Mouse (Mus musculus) lung, embryonic 14.5 days (tissue): ENCODE measurements around the gene I830077J02Rik. TPM values are rescaled to one million over a fixed set of nuclear protein-coding genes. Genes with fewer than 3 reads are reported as not detected.

Source experiments
- ATAC-seq: fragments of 200-750 bp; cut with Nextera tagmentation; 2 replicates; pipeline ENCODE4 v1.8.0; 2017; ENCODE audit warnings: mild to moderate bottlenecking, moderate TSS enrichment, moderate library complexity; ENCODE audit not compliant: insufficient read depth
- DNase-seq: peaks from one replicate; pipeline ENCODE4 v3.0.0-alpha.2; 2015
- H3K27ac ChIP-seq: fragments of 300-500 bp; sonication (generic); 2 replicates; pipeline ENCODE4 v1.5.1; 2014; ENCODE audit warnings: low read depth, mild to moderate bottlenecking, moderate library complexity
- H3K27me3 ChIP-seq: fragments of 300-500 bp; sonication (generic); 2 replicates; pipeline ENCODE4 v1.6.1; 2014; ENCODE audit warnings: low read length, control low read depth; ENCODE audit not compliant: insufficient read depth
- H3K36me3 ChIP-seq: fragments of 300-500 bp; sonication (generic); 2 replicates; pipeline ENCODE4 v1.6.1; 2014; ENCODE audit warnings: control low read depth; ENCODE audit not compliant: insufficient read depth
- H3K4me1 ChIP-seq: fragments of 300-500 bp; sonication (generic); 2 replicates; pipeline ENCODE4 v1.6.1; 2014; ENCODE audit warnings: antibody characterized with exemption, control low read depth; ENCODE audit not compliant: insufficient read depth
- H3K4me2 ChIP-seq: fragments of 300-500 bp; sonication (generic); 2 replicates; pipeline ENCODE4 v1.6.1; 2014; ENCODE audit warnings: mild to moderate bottlenecking
- H3K4me3 ChIP-seq: fragments of 300-500 bp; sonication (generic); 2 replicates; pipeline ENCODE4 v1.5.1; 2014; ENCODE audit warnings: low read depth, low read length
- H3K9ac ChIP-seq: fragments of 300-500 bp; sonication (generic); 2 replicates; pipeline ENCODE4 v1.6.1; 2014
- H3K9me3 ChIP-seq: fragments of 300-500 bp; sonication (generic); 2 replicates; pipeline ENCODE4 v1.6.1; 2016; ENCODE audit warnings: low read depth, low read length, control low read depth
- CTCF ChIP-seq: IDR thresholded peaks from 2 replicates; pipeline ENCODE4 v1.5.1; 2016; ENCODE audit warnings: antibody characterized with exemption, low read depth
- WGBS: fragments of 180-500 bp; shearing (Covaris S2); extraction: QIAGEN DNeasy Blood & Tissue Kit; methylation state at CpG from one replicate; pipeline ENCODE4 v1.1.7; 2014; 5-methylcytosine and 5-hydroxymethylcytosine counted together
- polyA plus RNA-seq: library from polyadenylated mRNA; unstranded; fragments of >200 nt; fragmentation: Nextera tagmentation; extraction: Ambion mirVana; gene quantifications from 2 replicates; pipeline ENCODE4 v1.2.1, GENCODE M21; 2014

I830077J02Rik gene
- polyA plus RNA-seq = 0.75 and 0.83 TPM in 2 replicates

DNA sequence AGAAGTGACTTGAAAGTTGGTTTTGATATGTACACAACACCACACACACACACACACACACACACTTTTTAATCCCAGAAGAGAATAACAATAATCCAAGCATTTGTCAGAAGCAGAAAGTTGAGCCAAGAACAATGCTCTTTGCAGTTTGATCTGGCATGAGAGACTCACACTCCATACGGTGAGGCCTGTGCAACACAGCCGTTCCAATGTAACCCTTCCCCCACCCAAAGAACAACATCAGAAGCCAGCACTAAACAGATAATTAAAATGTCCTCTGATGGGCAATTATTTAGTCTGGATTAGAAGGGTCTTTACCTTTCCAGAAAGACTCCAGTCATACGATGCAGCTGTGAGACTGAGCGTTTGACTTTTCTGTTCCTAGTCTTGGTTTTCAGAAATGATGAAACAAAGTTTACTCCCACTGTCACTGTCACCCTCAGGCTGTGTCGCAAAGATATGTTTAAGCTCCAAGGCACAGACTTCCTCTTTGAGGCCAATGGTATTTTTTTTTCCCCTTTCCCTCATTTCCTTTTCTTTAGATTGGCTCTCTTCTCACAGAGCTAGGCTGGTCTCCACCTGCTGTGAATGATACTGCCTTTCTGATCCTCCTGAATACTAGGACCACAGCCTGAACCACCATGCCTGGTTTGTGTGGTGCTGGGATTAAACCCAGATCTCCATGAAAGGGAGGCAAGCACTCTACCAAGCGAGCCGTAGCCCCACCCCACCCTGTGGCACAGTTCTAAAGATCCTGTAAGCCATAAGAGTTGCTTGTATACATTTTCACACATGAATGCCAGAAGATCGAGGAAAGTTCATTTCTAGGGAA lies at the start of gene I830077J02Rik:
I830077J02Rik (minus strand) TSS at position 425 of the 832 bp plus-strand sequence.
- no peak within 1 kb of the TSS for H3K27ac ChIP-seq
- TF ChIP-seq CTCF = no peak
- WGBS = 57% methylated on average over 8 of the region's 8 CpGs

DNA sequence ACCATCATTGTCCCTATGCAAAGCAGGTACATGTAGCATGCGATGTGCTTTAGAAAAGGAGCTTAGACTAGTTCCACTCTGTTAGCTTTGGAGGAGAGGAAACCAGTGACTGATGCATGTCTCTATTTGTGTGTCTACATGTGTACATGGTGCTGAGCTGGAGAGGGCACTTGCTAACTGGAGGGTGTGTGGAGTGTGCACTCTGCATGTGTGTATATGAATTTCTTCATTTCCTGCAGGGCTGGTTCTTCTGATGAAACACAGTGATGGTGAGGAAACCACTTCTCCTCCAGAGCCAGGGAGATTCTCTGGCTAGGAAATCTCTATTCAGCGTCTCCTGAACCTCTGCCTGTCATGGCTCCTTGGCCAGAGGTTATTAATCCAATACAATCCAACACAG lies 41.7 kb upstream of the I830077J02Rik start:
- no peak for TF ChIP-seq CTCF
- no peak for DNase-seq

More for the DNA sequence above, at the start of gene I830077J02Rik:
- Histone ChIP-seq H3K4me3 (no peak within 1 kb of the TSS), H3K9ac (no peak within 1 kb of the TSS), H3K9me3 (no peaks in the 10 kb centered on the region), H3K4me1 (no peaks in the 10 kb centered on the region), H3K27me3 (no peaks in the 10 kb centered on the region), H3K4me2 (no peak within 1 kb of the TSS), H3K36me3 (peaks cover 3% of the 10 kb centered on the region; the same call in 1 of the 2 replicates)
- ATAC-seq (peak; percentile 21; the same call in 1 of the 2 replicates), DNase-seq (no peak)

DNA sequence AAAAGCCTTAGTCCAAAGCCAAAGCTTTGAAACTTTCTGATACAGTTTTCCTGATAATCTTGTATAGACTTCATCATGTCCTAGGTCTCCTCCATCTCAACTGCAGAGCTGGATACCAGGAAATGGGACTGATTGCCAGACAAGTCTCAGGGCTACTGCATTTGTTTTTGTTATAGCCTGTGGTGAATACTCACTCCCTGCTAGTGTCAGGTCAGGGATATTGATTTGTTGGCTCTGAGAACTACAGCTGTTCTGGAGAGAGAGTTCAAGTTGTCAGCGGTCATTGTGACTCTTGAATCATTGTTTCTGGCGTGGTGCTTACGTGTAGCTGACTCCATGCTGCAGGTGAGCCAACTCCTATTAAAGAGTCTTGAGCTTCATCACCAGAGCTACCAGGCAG lies 40.9 kb upstream of the I830077J02Rik start, which contains the start of gene Ovgp1:
Ovgp1 (plus strand) TSS at position 301 of the 400 bp plus-strand sequence.
- H3K4me2 ChIP-seq = no peak within 1 kb of the TSS
- ATAC-seq = no peak

More for the DNA sequence above, 41.7 kb upstream of the I830077J02Rik start:
- 83% methylated on average over 2 of the region's 2 CpGs for WGBS
- no peak for ATAC-seq
- 0 out of 2 replicates have a peak, but pooled peaks cover 3% of the 10 kb centered on the region for H3K36me3 ChIP-seq
- H3K9me3 ChIP-seq = no peaks in the 10 kb centered on the region
- H3K4me2 ChIP-seq = no peak overlapping the region
- H3K4me3 ChIP-seq = no peak overlapping the region
- H3K9ac ChIP-seq = no peak overlapping the region
- no peak overlapping the region for H3K27ac ChIP-seq
- no peaks in the 10 kb centered on the region for H3K27me3 ChIP-seq
- H3K4me1 ChIP-seq = no peaks in the 10 kb centered on the region

DNA sequence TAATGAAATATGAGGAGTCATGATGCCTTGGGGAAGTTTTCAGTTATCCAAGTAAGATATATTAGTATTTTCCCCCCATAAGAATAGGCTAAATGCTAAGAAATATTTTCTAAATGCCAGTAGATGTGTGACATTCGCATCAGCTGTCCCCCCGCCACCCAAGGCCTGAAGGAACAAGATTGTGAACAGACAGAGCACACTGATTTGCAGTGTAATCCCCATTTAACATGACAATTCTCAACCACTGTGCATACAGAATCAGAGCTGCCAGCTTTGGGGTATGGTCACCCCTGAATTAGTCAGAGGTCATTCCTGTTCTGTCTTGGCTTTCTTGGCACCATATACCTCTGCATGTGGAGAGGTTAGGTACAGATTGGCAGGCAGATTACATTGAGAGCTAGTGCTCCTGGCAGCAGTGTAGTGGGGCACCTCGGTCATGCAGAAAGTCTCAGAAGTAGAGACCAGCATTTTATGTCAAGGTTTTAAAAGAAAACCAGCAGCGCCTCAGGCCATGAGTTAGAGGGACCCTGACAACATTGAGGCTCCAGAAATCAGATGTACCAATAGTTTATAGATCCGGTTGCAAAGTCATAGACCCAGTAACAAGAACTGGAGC lies 39.5 kb upstream of the I830077J02Rik start:
- ATAC-seq = peak; percentile 45
- WGBS = 78% methylated on average over 5 of the region's 5 CpGs
- Histone ChIP-seq H3K9ac (no peak overlapping the region), H3K27me3 (no peaks in the 10 kb centered on the region), H3K9me3 (no peaks in the 10 kb centered on the region), H3K4me3 (no peak overlapping the region), H3K4me1 (no peaks in the 10 kb centered on the region), H3K27ac (no peak overlapping the region), H3K36me3 (peaks cover 25% of the 10 kb centered on the region), H3K4me2 (no peak overlapping the region)
- no peak for DNase-seq
- TF ChIP-seq CTCF = no peak

More for the DNA sequence above, 40.9 kb upstream of the I830077J02Rik start, which contains the start of gene Ovgp1:
- H3K4me1 ChIP-seq = no peaks in the 10 kb centered on the region
- no peak within 1 kb of the TSS for H3K9ac ChIP-seq
- 76% methylated on average over 3 of the region's 3 CpGs for WGBS
- H3K27me3 ChIP-seq = no peaks in the 10 kb centered on the region
- no peak within 1 kb of the TSS for H3K27ac ChIP-seq
- H3K9me3 ChIP-seq = no peaks in the 10 kb centered on the region
- no peak for DNase-seq
- peaks cover 11% of the 10 kb centered on the region for H3K36me3 ChIP-seq
- no peak for TF ChIP-seq CTCF
- no peak within 1 kb of the TSS for H3K4me3 ChIP-seq

DNA sequence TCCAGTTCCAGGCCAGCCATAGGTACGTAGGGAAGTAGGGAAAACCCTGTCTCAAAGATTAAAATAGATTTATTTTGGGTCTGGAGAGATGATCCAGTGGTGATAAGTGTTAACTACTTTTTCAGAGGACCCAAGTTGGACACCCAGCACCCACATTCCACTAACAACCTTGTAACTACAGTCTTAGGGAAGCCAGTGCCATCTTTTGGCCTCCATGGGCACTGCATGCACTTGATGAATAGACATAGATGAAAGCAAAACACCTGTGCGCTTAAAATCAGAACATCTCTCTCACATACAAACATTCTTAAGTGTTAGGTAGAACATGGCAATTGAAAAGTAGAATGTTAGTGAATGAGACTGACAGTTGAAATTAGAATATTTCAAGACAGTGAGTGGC lies 28.2 kb upstream of the I830077J02Rik start:
- Histone ChIP-seq H3K4me3 (peak overlapping the region; percentile 84), H3K4me2 (peak overlapping the region; percentile 71), H3K9ac (no peak overlapping the region), H3K4me1 (peaks cover 7% of the 10 kb centered on the region; the same call in 1 of the 2 replicates), H3K9me3 (no peaks in the 10 kb centered on the region), H3K36me3 (peaks cover 52% of the 10 kb centered on the region), H3K27ac (no peak overlapping the region), H3K27me3 (no peaks in the 10 kb centered on the region)
- peak; percentile 49 for TF ChIP-seq CTCF
- ATAC-seq = no peak
- WGBS = 91% methylated on average over 2 of the region's 2 CpGs
- peak; percentile 20 for DNase-seq

DNA sequence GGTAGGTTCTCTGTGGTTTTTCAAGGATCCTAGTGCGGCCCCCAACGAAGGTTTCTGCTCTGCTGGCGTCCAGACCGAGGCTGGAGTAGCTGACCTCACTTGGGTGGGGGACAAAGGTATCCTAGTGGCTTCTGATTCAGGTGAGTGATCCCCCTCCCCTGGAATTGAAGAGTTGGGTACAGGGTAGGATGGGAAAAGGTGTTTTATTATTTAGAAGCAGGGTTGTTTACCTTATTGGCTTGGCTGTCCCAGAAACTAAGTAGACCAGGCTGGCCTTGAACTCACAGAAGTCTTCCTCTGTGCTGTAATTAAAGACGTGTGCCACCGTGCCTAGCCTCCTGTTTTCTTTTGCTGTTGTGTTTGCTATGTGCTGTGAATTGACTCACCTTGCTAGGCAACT lies 27.5 kb upstream of the I830077J02Rik start, which contains the start of gene Atp5f1:
Atp5f1 (minus strand) TSS at position 101 of the 400 bp plus-strand sequence.
- DNase-seq = no peak
- peak within 1 kb of the TSS; percentile 84 for H3K4me3 ChIP-seq
- peaks cover 7% of the 10 kb centered on the region; the same call in 1 of the 2 replicates for H3K4me1 ChIP-seq
- no peaks in the 10 kb centered on the region for H3K27me3 ChIP-seq
- peaks cover 48% of the 10 kb centered on the region for H3K36me3 ChIP-seq
- H3K4me2 ChIP-seq = peak within 1 kb of the TSS; percentile 91
- peak within 1 kb of the TSS; percentile 96 for H3K9ac ChIP-seq
- H3K9me3 ChIP-seq = no peaks in the 10 kb centered on the region
- H3K27ac ChIP-seq = peak within 1 kb of the TSS; percentile 80
- 3% methylated on average over 6 of the region's 6 CpGs for WGBS
- no peak for TF ChIP-seq CTCF
- no peak for ATAC-seq

DNA sequence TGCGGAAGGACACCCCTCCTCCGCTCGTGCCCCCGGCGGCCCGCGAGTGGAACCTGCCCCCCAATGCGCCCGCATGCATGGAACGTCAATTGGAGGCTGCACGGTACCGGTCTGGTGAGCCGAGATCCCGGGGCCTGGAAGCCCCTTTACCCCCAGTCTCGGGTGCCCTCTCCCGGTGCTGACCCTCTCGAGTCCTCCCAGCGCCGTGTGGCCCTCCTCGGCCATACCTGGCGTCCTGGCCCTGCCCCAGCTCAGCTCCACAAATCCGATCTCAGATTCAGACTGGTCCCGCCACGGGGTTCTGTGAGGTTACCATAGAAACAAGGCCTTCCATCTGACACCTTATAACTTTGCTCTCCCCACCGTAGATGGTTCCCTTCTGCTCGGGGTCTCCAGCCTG lies 27.1 kb upstream of the I830077J02Rik start:
- peak overlapping the region; percentile 71 for H3K4me2 ChIP-seq
- H3K4me1 ChIP-seq = peaks cover 7% of the 10 kb centered on the region; the same call in 1 of the 2 replicates
- ATAC-seq = peak; percentile 78
- WGBS = under 1% methylated on average over 26 of the region's 26 CpGs
- peaks cover 48% of the 10 kb centered on the region for H3K36me3 ChIP-seq
- H3K9me3 ChIP-seq = no peaks in the 10 kb centered on the region
- no peak for TF ChIP-seq CTCF
- no peaks in the 10 kb centered on the region for H3K27me3 ChIP-seq
- H3K27ac ChIP-seq = peak overlapping the region; percentile 39
- H3K9ac ChIP-seq = peak overlapping the region; percentile 92
- peak overlapping the region; percentile 84 for H3K4me3 ChIP-seq
- DNase-seq = peak; percentile 42
